Mouse (Mus musculus) stomach, embryonic 14.5 days (tissue): ENCODE data around the gene Rdh1. TPM values are rescaled to one million over a fixed set of nuclear protein-coding genes. Genes with fewer than 3 reads are reported as not detected.

ENCODE experiments used
- ATAC-seq: fragments of 200-750 bp; cut with Nextera tagmentation; 2 replicates; pipeline ENCODE4 v1.8.0; 2017; ENCODE audit warnings: low read depth, moderate TSS enrichment; ENCODE audit not compliant: insufficient number of reproducible peaks, insufficient read depth, low FRiP score
- H3K27ac ChIP-seq: fragments of 300-500 bp; sonication (generic); 2 replicates; pipeline ENCODE4 v1.5.1; 2014; ENCODE audit warnings: mild to moderate bottlenecking, low read length, moderate library complexity, mixed read lengths
- H3K27me3 ChIP-seq: fragments of 300-500 bp; sonication (generic); 2 replicates; pipeline ENCODE4 v1.6.1; 2014; ENCODE audit warnings: low read length, control low read depth, mixed read lengths; ENCODE audit not compliant: control insufficient read depth, insufficient read depth
- H3K36me3 ChIP-seq: fragments of 300-500 bp; sonication (generic); 2 replicates; pipeline ENCODE4 v1.6.1; 2014; ENCODE audit warnings: mild to moderate bottlenecking, control low read depth, low read length, moderate library complexity, mixed read lengths; ENCODE audit not compliant: control insufficient read depth, insufficient read depth
- H3K4me1 ChIP-seq: fragments of 300-500 bp; sonication (generic); 2 replicates; pipeline ENCODE4 v1.6.1; 2014; ENCODE audit warnings: low read length, control low read depth, mixed read lengths; ENCODE audit not compliant: control insufficient read depth, insufficient read depth
- H3K4me2 ChIP-seq: fragments of 300-500 bp; sonication (generic); replicated peaks from 2 replicates; pipeline ENCODE4 v1.6.1; 2014; ENCODE audit warnings: low read depth, low read length, control low read depth
- H3K4me3 ChIP-seq: fragments of 300-500 bp; sonication (generic); 2 replicates; pipeline ENCODE4 v1.5.1; 2014; ENCODE audit warnings: low read depth, low read length, control low read depth
- H3K9ac ChIP-seq: fragments of 300-500 bp; sonication (generic); replicated peaks from 2 replicates; pipeline ENCODE4 v1.6.1; 2014; ENCODE audit warnings: low read depth, mild to moderate bottlenecking, control low read depth, low read length, moderate library complexity, mixed read lengths
- H3K9me3 ChIP-seq: fragments of 300-500 bp; sonication (generic); 2 replicates; pipeline ENCODE4 v1.6.1; 2016; ENCODE audit warnings: low read depth, low read length, control low read depth; ENCODE audit not compliant: control insufficient read depth
- WGBS: fragments of 180-500 bp; shearing (Covaris S2); extraction: QIAGEN DNeasy Blood & Tissue Kit; methylation state at CpG from one replicate; pipeline ENCODE4 v1.1.7; 2014; 5-methylcytosine and 5-hydroxymethylcytosine counted together
- polyA plus RNA-seq: library from polyadenylated mRNA; unstranded; fragments of >200 nt; fragmentation: Nextera tagmentation; extraction: Ambion mirVana; gene quantifications from 2 replicates; pipeline ENCODE4 v1.2.1, GENCODE M21; 2014

The Rdh1 gene
- polyA plus RNA-seq, 1 experiment from 2014 or later = not detected

DNA sequence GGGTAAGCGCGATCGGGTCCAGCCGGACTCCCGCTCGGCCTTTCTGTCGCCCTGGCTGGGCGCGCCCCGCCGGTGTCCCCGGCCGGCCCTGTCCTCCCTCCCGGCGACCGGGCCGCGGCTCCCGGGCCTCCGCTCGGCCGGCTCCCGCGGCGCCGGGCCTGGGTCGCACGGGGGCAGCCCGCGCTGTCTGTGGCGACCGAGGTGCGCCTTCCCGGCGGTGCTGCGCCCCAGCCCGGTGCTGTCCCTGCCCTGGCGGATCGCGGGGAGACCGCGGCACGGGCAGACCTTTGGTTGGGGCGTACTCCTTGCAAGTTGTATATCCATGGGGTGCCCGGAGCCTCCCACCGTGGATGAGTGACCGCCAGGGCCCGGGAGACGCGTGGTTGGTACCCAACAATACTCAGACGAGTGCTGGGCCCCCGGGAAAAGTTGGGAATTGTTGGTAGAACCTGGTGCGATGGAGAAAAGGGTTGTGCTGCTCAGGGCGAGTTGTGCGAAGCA lies 19.8 kb upstream of the Rdh1 start:
- Histone ChIP-seq H3K9me3 (no peaks in the 10 kb centered on the region), H3K27me3 (no peaks in the 10 kb centered on the region), H3K36me3 (peaks cover 34% of the 10 kb centered on the region), H3K9ac (peak overlapping the region; percentile 97), H3K4me2 (peak overlapping the region; percentile 82), H3K27ac (peak overlapping the region; percentile 66), H3K4me3 (peak overlapping the region; percentile 86), H3K4me1 (peaks cover 8% of the 10 kb centered on the region; the same call in 1 of the 2 replicates)
- peak; percentile 15; the same call in 1 of the 2 replicates for ATAC-seq
- under 1% methylated on average over 49 of the region's 55 CpGs for WGBS

DNA sequence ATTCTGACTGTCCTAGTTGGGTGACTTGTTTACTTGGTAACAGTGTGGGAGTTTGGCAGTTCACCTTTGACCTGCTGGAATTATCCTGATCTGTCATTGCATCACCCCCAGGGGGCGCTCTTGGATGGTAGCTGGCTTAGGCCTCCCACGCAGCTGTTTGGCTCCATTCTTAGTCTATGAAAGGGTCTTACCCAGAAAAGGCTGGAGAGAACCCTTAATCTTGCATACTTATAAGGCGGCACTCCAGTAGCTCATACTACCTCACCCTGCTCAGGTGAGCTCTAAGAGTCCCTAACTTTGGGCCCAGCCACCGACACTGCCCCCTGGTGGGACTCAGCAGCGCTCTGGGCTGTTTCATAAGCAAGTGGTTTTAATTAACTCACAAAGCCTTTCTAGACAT lies 14.9 kb upstream of the Rdh1 start:
- peaks cover 18% of the 10 kb centered on the region for H3K4me1 ChIP-seq
- 65% methylated on average over 5 of the region's 5 CpGs for WGBS
- H3K4me3 ChIP-seq = no peak overlapping the region
- no peak overlapping the region for H3K9ac ChIP-seq
- H3K4me2 ChIP-seq = no peak overlapping the region
- H3K27me3 ChIP-seq = no peaks in the 10 kb centered on the region
- peaks cover 64% of the 10 kb centered on the region for H3K36me3 ChIP-seq
- ATAC-seq = no peak
- no peak overlapping the region for H3K27ac ChIP-seq
- no peaks in the 10 kb centered on the region for H3K9me3 ChIP-seq

DNA sequence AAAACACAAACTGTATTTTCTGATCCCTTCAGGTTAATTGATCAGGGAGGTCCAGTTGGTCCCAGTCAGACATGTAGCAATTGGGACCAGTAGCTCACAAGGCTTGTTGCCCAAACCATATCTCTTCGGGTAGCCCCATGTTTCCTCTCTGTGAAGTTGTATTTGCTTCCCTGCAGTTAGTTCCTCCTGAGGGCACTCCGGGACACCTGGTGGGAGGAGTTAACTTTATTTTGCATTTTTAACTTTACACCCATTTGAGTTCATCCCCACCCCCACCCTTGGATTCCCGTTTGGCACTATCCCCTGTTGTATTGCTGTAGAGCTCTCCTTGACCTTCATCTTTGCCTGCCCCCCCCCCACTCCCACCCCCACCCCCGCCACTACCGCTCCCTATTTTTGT lies 13.6 kb upstream of the Rdh1 start:
- 63% methylated on average over 5 of the region's 5 CpGs for WGBS
- Histone ChIP-seq H3K36me3 (peaks cover 64% of the 10 kb centered on the region), H3K4me2 (no peak overlapping the region), H3K27me3 (no peaks in the 10 kb centered on the region), H3K9ac (no peak overlapping the region), H3K27ac (no peak overlapping the region), H3K4me1 (peaks cover 10% of the 10 kb centered on the region; the same call in 1 of the 2 replicates), H3K4me3 (no peak overlapping the region), H3K9me3 (no peaks in the 10 kb centered on the region)
- no peak for ATAC-seq

DNA sequence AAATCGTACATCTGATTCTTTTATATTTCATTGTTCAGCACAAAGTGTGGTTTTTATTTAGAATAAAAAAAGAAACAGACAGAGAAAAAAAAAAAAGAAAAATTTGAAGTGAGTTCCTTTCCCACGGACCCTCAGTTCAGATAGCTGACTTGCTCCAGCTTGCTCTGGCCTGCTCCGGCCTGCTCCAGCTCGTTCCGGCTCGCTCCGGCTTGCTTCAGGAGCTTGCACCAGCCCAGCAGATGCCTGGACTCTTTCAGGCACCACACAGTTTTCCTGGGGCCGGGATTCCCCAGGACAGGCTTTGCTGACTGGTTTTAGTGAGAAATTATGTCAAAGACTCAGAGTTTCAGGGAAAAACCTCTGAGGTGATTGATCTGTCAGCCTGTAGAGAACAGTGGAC lies 12.3 kb upstream of the Rdh1 start:
- WGBS = 90% methylated on average over 8 of the region's 8 CpGs
- peaks cover 54% of the 10 kb centered on the region for H3K36me3 ChIP-seq

DNA sequence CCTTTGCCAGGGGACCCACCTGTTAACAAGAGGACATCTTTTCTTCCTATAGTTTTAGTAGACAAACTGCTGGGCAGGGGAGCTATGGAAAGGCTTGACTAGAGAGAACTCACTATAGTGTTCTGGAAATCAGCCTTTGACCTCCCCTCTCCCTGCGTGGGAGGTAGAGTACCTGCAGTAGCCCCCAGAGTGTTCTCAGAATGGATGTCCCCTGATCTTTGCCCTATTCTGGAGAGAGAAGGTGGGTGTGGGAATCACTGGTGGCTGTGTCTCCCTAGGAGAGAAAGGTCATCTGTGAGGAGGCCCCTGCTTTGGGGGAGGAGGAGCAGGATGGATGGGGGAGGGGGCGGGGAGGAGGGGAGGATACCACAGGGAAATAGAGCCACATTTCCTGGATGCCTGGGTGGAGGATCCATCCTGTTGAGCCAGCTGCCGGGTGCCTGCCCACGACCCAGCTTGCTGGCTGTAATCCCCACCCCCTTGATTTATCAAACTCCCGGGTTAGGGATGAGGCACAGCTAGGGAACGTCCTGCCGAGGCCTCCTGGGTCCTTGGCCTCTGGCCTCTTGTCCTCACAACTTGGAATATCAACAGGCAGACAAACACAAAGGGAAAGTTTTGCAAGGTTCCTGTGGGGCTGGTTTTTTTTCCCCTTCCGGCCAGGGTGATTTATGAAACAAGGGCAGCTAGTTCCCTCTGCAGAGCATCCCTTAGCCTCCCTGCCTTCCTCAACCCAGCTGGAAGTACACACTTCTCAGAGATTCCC lies 10.5 kb upstream of the Rdh1 start:
- Histone ChIP-seq H3K9ac (no peak overlapping the region), H3K4me3 (no peak overlapping the region), H3K27me3 (no peaks in the 10 kb centered on the region), H3K27ac (no peak overlapping the region), H3K4me1 (peaks cover 13% of the 10 kb centered on the region; the same call in 1 of the 2 replicates), H3K4me2 (peak overlapping the region; percentile 25; the same call in 1 of the 2 replicates), H3K36me3 (peaks cover 36% of the 10 kb centered on the region), H3K9me3 (no peaks in the 10 kb centered on the region)
- no peak for ATAC-seq
- 7% methylated on average over 8 of the region's 8 CpGs for WGBS

More for the DNA sequence above, 12.3 kb upstream of the Rdh1 start:
- Histone ChIP-seq H3K4me1 (peaks cover 13% of the 10 kb centered on the region; the same call in 1 of the 2 replicates), H3K4me2 (no peak overlapping the region), H3K9ac (no peak overlapping the region), H3K27ac (no peak overlapping the region), H3K4me3 (no peak overlapping the region), H3K27me3 (no peaks in the 10 kb centered on the region), H3K9me3 (no peaks in the 10 kb centered on the region)
- ATAC-seq = no peak

DNA sequence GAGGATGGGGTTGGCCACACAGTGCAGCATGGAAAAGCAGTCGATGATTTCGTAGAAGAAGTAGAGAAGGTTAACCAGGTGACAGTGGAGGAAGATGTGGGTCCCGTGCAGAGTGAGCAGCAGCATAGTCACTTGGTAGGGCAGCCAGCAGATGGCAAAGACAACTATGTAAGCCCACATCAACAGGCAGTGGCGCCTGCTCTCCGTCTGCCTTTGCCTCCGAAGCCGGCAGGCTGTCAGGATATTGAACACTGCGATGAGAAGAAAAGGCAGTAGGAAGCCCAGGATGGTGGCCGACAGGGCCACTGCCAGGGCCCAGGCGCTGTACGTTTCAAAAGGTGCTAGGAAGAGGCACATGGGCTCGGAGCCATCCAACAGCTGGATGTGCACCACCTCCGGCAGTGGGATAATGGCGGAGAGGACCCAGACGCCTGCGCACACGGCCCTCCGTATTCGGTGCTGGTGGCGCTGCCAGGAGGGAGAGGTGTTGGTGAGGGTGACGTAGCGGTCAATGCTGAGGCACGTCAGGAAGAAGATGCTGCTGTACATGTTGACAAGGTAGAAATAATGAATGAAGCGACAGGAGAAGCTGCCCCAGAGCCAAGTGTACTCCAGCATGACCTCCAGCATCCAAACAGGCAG lies 9.3 kb upstream of the Rdh1 start:
- H3K4me3 ChIP-seq = 0 out of 2 replicates have a peak overlapping the region, but pooled peaks have one; percentile 6
- no peaks in the 10 kb centered on the region for H3K27me3 ChIP-seq
- H3K9me3 ChIP-seq = no peaks in the 10 kb centered on the region
- peak overlapping the region; percentile 25 for H3K4me2 ChIP-seq
- H3K9ac ChIP-seq = no peak overlapping the region
- no peak overlapping the region for H3K27ac ChIP-seq
- H3K4me1 ChIP-seq = peaks cover 13% of the 10 kb centered on the region; the same call in 1 of the 2 replicates
- H3K36me3 ChIP-seq = peaks cover 25% of the 10 kb centered on the region
- ATAC-seq = no peak
- 48% methylated on average over 24 of the region's 24 CpGs for WGBS

DNA sequence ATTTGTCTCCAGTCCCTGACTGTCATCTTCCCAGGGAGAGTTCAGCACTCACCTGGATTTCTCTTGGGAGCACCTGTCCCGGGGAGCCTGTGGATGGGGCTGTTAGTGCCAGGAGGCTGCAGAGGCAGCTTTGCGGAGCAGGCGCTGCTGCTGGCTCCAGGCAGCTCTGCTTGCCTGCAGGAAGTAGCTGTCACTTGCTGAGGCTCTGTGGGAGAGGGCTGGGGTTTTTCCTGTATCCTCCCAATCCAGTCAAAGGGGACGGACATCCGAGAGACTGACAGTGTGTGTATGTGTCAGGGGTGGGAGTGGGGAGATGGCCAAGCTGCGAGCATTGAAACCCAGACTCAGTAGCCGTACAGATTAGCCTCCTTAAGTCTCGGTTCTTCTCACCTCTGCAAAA lies 8.0 kb upstream of the Rdh1 start, which contains the start of gene Gpr182:
Gpr182 (minus strand) TSS at position 185 of the 400 bp plus-strand sequence.
- H3K4me1 ChIP-seq = peaks cover 18% of the 10 kb centered on the region; the same call in 1 of the 2 replicates
- H3K4me3 ChIP-seq = no peak within 1 kb of the TSS
- no peak for ATAC-seq
- no peaks in the 10 kb centered on the region for H3K9me3 ChIP-seq
- H3K4me2 ChIP-seq = peak within 1 kb of the TSS; percentile 25; the same call in 1 of the 2 replicates
- H3K27ac ChIP-seq = no peak within 1 kb of the TSS
- WGBS = 37% methylated on average over 8 of the region's 8 CpGs
- no peaks in the 10 kb centered on the region for H3K27me3 ChIP-seq
- H3K36me3 ChIP-seq = peaks cover 15% of the 10 kb centered on the region
- no peak within 1 kb of the TSS for H3K9ac ChIP-seq

DNA sequence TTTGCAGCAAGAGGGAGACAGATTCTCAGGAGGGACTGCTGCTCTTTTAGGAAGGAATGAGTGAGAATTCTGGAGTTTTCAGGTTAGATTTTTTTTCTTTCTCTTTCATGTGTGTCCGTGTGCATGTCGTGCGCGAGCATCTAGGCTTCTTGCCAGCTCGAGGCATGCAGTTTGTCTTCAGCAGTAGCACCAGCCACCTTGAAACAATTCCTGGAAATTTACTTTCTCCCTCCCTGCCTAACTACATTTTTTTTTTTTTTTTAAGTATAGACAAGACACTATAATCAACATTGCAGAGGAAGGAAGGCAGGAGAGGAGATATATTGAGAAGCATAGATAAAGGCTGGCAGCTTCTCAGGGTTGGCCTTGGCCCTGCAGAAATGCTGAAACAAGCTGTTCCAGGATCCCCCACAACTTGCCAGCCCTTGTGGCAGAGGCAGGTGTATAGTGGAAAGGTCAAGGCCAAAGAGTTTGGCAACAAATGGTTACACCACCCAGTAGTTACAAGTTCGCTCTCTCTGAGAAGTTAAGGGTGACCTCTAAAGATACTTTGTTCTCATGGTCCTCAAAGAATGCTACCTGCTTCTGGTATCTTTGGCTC lies 4.9 kb upstream of the Rdh1 start:
- Histone ChIP-seq H3K27me3 (no peaks in the 10 kb centered on the region), H3K27ac (no peak overlapping the region), H3K4me3 (no peak overlapping the region), H3K9me3 (no peaks in the 10 kb centered on the region), H3K4me1 (0 out of 2 replicates have a peak, but pooled peaks cover 8% of the 10 kb centered on the region), H3K36me3 (no peaks in the 10 kb centered on the region), H3K4me2 (no peak overlapping the region), H3K9ac (no peak overlapping the region)
- ATAC-seq = no peak
- 59% methylated on average over 6 of the region's 6 CpGs for WGBS
